Mouse (Mus musculus) neural tube, embryonic 15.5 days (tissue): Measurements from ENCODE around the gene Lipe. TPM values are rescaled to one million over a fixed set of nuclear protein-coding genes. Genes with fewer than 3 reads are reported as not detected.
A peak's percentile ranks its signal among the peaks of the same experiment; 100 is the strongest.

Source experiments
- ATAC-seq: fragments of 200-750 bp; cut with Nextera tagmentation; 2 replicates; pipeline ENCODE4 v1.8.0; 2017; ENCODE audit warnings: mild to moderate bottlenecking, moderate TSS enrichment, moderate library complexity; ENCODE audit not compliant: low FRiP score
- H3K27ac ChIP-seq: fragments of 300-500 bp; sonication (generic); replicated peaks from 2 replicates; pipeline ENCODE4 v1.5.1; 2015; ENCODE audit warnings: mild to moderate bottlenecking, inconsistent platforms
- H3K27me3 ChIP-seq: fragments of 300-500 bp; sonication (generic); replicated peaks from 2 replicates; pipeline ENCODE4 v1.6.1; 2015; ENCODE audit warnings: inconsistent platforms
- H3K36me3 ChIP-seq: fragments of 300-500 bp; sonication (generic); 2 replicates; pipeline ENCODE4 v1.6.1; 2015; ENCODE audit warnings: inconsistent platforms
- H3K4me1 ChIP-seq: fragments of 300-500 bp; sonication (generic); 2 replicates; pipeline ENCODE4 v1.6.1; 2015; ENCODE audit warnings: inconsistent platforms
- H3K4me2 ChIP-seq: fragments of 300-500 bp; sonication (generic); 2 replicates; pipeline ENCODE4 v1.6.1; 2015; ENCODE audit warnings: inconsistent platforms, mild to moderate bottlenecking, moderate library complexity
- H3K4me3 ChIP-seq: fragments of 300-500 bp; sonication (generic); replicated peaks from 2 replicates; pipeline ENCODE4 v1.5.1; 2015; ENCODE audit warnings: mild to moderate bottlenecking, inconsistent platforms
- H3K9ac ChIP-seq: fragments of 300-500 bp; sonication (generic); replicated peaks from 2 replicates; pipeline ENCODE4 v1.6.1; 2015; ENCODE audit warnings: mild to moderate bottlenecking, inconsistent platforms
- H3K9me3 ChIP-seq: fragments of 300-500 bp; sonication (generic); replicated peaks from 2 replicates; pipeline ENCODE4 v1.6.1; 2016; ENCODE audit warnings: inconsistent platforms
- WGBS: fragments of 180-500 bp; shearing (Covaris S2); methylation state at CpG from one replicate; pipeline ENCODE4 v1.1.7; 2015; ENCODE audit warnings: mixed read lengths; 5-methylcytosine and 5-hydroxymethylcytosine counted together
- polyA plus RNA-seq: library from polyadenylated mRNA; unstranded; fragments of >200 nt; fragmentation: Nextera tagmentation; extraction: Ambion mirVana; gene quantifications from 2 replicates; pipeline ENCODE4 v1.2.1, GENCODE M21; 2015

Lipe gene
- polyA plus RNA-seq, 1 experiment from 2014 or later, result 12.5 TPM

DNA sequence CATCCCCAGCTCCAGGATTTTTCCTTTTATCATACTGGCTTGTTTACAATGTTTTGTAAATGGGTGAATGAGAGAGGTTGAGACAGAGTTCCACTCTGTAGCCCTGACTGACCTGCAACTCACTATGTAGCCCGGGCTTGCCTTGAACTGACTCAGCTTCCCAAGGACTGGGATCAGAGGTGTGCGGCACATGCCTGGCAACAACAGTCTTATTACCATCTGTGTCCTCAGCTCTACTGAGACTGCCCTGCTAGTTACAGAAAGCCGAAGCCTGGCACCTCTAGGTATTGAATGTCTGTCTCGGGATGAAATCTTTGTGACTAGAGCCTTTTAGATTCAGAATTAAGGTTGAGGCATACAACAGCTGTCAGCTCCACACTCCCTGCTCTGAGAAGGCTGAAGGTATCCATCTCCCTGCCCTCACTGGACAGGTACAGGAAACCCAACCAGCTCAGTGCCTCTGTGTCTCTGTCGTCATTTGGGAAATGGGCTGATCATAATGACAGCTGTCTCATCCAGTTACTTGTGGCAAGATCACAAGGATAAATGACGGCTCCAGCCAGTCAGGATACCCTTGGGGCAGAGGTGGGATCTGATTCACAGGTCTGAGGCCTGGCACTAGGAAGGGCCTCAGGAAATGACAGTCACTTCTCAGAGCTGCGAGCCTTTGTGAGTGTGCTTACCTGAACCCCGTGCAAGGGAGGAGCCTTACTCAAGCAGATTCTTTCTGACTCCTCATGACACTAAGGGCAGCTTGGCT, 4.9 kb downstream of the Lipe start:
- peak overlapping the region; percentile 74 for H3K4me3 ChIP-seq
- H3K27me3 ChIP-seq, result no peaks in the 10 kb centered on the region
- H3K4me2 ChIP-seq, result peak overlapping the region; percentile 75
- 0 out of 2 replicates have a peak, but pooled peaks cover 8% of the 10 kb centered on the region for H3K36me3 ChIP-seq
- no peak overlapping the region for H3K27ac ChIP-seq
- peaks cover 68% of the 10 kb centered on the region for H3K4me1 ChIP-seq
- H3K9ac ChIP-seq, result peak overlapping the region; percentile 68; the same call in 1 of the 2 replicates
- no peaks in the 10 kb centered on the region for H3K9me3 ChIP-seq
- 72% methylated on average over 8 of the region's 8 CpGs for WGBS
- no peak for ATAC-seq

GRCm38 (mm10) chr7:25392851-25393250, 5.7 kb downstream of the Lipe start:
- no peak for ATAC-seq
- Histone ChIP-seq H3K9ac (0 out of 2 replicates have a peak overlapping the region, but pooled peaks have one; percentile 26), H3K9me3 (no peaks in the 10 kb centered on the region), H3K27ac (no peak overlapping the region), H3K27me3 (no peaks in the 10 kb centered on the region), H3K4me2 (peak overlapping the region; percentile 75; the same call in 1 of the 2 replicates), H3K4me1 (peaks cover 62% of the 10 kb centered on the region), H3K36me3 (peaks cover 14% of the 10 kb centered on the region), H3K4me3 (no peak overlapping the region)
- WGBS, result 58% methylated on average over 7 of the region's 7 CpGs

- no peak for ATAC-seq
- no peak overlapping the region for H3K9ac ChIP-seq
- H3K4me2 ChIP-seq, result no peak overlapping the region
- H3K4me1 ChIP-seq, result peaks cover 60% of the 10 kb centered on the region
- H3K36me3 ChIP-seq, result peaks cover 23% of the 10 kb centered on the region
- no peak overlapping the region for H3K27ac ChIP-seq
- H3K4me3 ChIP-seq, result no peak overlapping the region
- no peaks in the 10 kb centered on the region for H3K27me3 ChIP-seq
- 72% methylated on average over 2 of the region's 2 CpGs for WGBS
- H3K9me3 ChIP-seq, result no peaks in the 10 kb centered on the region
These were observed 6.6 kb downstream of the Lipe start for GRCm38 (mm10) chr7:25391856-25392453.

- no peaks in the 10 kb centered on the region for H3K9me3 ChIP-seq
- ATAC-seq, result no peak
- H3K27me3 ChIP-seq, result no peaks in the 10 kb centered on the region
- peaks cover 60% of the 10 kb centered on the region for H3K4me1 ChIP-seq
- H3K27ac ChIP-seq, result no peak overlapping the region
- no peak overlapping the region for H3K4me2 ChIP-seq
- no peak overlapping the region for H3K4me3 ChIP-seq
- WGBS, result 58% methylated on average over 2 of the region's 2 CpGs
- peaks cover 31% of the 10 kb centered on the region for H3K36me3 ChIP-seq
- no peak overlapping the region for H3K9ac ChIP-seq
These were observed 7.5 kb downstream of the Lipe start for GRCm38 (mm10) chr7:25390986-25391385.

DNA sequence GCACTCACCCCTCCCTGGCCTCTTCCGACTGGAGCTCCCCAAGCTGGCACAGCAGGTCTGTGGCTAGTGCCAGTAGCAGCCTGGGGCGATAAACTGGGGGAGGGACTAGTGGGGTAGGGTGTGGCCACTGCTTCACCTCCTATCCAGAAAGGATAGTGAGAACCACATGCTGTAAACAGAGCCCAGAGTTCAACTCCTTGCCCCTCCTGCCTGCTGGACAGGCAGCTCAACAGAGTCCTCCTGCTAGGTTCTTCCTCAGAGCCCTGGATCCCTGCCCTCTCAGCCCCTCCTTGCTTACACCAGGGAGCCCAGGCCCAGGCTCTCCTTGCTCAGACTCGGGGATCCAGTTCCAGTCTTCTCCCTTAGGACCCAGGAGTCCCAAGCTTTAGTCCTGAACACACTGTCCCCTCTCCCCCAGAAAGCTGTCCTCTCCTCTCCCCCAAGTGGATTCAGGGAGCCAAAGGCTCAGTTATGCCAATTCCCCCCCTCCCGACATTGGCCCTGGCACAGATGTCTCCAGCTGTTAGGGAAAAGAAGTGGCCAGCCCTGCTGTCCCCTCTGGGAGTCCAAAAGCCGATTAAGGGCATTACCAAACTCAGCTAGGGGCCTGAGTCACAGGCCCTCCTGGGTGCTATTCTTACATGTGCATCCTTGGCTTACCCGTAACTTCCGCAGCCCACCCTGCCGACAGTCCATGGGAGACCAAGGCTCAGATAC, 8.3 kb downstream of the Lipe start:
- Histone ChIP-seq H3K4me3 (no peak overlapping the region), H3K9ac (no peak overlapping the region; the same call in 1 of the 2 replicates), H3K27me3 (no peaks in the 10 kb centered on the region), H3K9me3 (no peaks in the 10 kb centered on the region), H3K36me3 (peaks cover 38% of the 10 kb centered on the region), H3K27ac (no peak overlapping the region), H3K4me1 (peaks cover 66% of the 10 kb centered on the region), H3K4me2 (no peak overlapping the region)
- ATAC-seq, result no peak
- 44% methylated on average over 8 of the region's 8 CpGs for WGBS

DNA sequence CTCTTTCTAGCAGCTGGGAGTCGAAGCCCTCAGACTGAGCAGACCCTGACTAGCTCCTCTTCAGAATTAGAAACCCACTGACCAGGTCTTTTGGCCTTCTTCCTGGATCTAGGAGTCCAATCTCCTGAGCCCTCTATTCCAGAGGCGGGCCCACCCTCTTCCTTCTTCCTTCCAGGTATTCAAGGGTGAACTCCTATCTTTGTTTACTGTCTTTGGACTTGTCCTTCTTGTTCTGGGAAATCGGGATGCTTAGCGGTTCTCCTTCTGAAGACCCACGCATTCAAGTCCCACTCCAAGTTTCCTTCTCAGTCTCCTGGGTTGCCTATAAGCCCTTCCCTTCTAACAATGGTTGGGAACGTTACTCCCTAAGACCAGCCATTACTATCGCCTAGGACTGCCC, 9.6 kb downstream of the Lipe start:
- Histone ChIP-seq H3K36me3 (peaks cover 49% of the 10 kb centered on the region), H3K4me1 (peaks cover 56% of the 10 kb centered on the region), H3K27ac (no peak overlapping the region), H3K9me3 (no peaks in the 10 kb centered on the region), H3K4me2 (no peak overlapping the region), H3K9ac (no peak overlapping the region), H3K27me3 (no peaks in the 10 kb centered on the region), H3K4me3 (no peak overlapping the region)
- ATAC-seq, result no peak
- 93% methylated on average over 7 of the region's 7 CpGs for WGBS

DNA sequence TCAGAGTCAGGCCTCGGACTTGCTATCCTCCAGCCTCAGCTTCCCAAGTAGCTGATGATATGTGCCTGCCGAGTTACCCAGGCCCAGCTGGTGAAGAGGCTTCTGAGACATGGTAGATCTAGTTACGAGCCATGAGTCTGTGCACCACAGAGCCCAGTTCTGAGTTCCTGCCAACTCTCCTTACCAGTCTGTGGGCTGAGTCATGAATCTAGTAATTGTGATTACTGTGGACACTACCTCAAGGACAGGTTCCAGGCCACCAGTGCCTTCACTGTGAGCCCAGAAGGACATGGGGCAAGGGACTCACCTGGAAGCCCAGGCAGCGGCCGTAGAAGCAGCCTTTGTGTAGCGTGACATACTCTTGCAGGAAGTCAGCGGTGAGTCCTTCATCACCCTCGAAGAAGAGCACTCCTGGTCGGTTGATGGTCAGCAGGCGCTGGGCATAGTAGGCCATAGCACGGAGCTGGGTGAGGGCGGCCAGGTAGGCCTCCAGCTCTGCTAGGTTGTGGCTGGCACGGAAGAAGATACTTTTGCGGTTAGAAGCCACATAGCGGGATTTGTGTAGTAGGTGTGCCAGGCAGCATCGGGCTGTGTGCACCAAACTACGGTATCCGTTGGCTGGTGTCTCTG, 10.6 kb downstream of the Lipe start:
- no peak for ATAC-seq
- Histone ChIP-seq H3K4me2 (no peak overlapping the region), H3K9ac (no peak overlapping the region), H3K27me3 (no peaks in the 10 kb centered on the region), H3K9me3 (no peaks in the 10 kb centered on the region), H3K4me1 (peaks cover 47% of the 10 kb centered on the region), H3K36me3 (peaks cover 56% of the 10 kb centered on the region), H3K27ac (no peak overlapping the region), H3K4me3 (no peak overlapping the region)
- WGBS, result 96% methylated on average over 18 of the region's 18 CpGs

GRCm38 (mm10) chr7:25385850-25386555, 12.5 kb downstream of the Lipe start:
- H3K4me3 ChIP-seq, result no peak overlapping the region
- peak overlapping the region; percentile 52 for H3K27ac ChIP-seq
- no peak overlapping the region for H3K4me2 ChIP-seq
- H3K9ac ChIP-seq, result no peak overlapping the region
- peaks cover 32% of the 10 kb centered on the region for H3K4me1 ChIP-seq
- H3K27me3 ChIP-seq, result no peaks in the 10 kb centered on the region
- peaks cover 68% of the 10 kb centered on the region for H3K36me3 ChIP-seq
- H3K9me3 ChIP-seq, result no peaks in the 10 kb centered on the region
- WGBS, result 83% methylated on average over 12 of the region's 12 CpGs
- no peak for ATAC-seq

GRCm38 (mm10) chr7:25385259-25385658, 13.3 kb downstream of the Lipe start:
- Histone ChIP-seq H3K4me3 (no peak overlapping the region), H3K36me3 (peaks cover 71% of the 10 kb centered on the region), H3K4me1 (peaks cover 27% of the 10 kb centered on the region), H3K9ac (no peak overlapping the region), H3K4me2 (no peak overlapping the region), H3K27me3 (no peaks in the 10 kb centered on the region), H3K27ac (no peak overlapping the region), H3K9me3 (no peaks in the 10 kb centered on the region)
- WGBS, result 90% methylated on average over 12 of the region's 12 CpGs
- no peak for ATAC-seq

- Histone ChIP-seq H3K4me3 (no peak overlapping the region), H3K4me1 (peaks cover 27% of the 10 kb centered on the region), H3K27ac (no peak overlapping the region), H3K4me2 (no peak overlapping the region), H3K27me3 (no peaks in the 10 kb centered on the region), H3K36me3 (peaks cover 71% of the 10 kb centered on the region), H3K9ac (no peak overlapping the region), H3K9me3 (no peaks in the 10 kb centered on the region)
- WGBS, result 92% methylated on average over 9 of the region's 9 CpGs
- no peak for ATAC-seq
These were observed 13.7 kb downstream of the Lipe start for GRCm38 (mm10) chr7:25384818-25385217.

DNA sequence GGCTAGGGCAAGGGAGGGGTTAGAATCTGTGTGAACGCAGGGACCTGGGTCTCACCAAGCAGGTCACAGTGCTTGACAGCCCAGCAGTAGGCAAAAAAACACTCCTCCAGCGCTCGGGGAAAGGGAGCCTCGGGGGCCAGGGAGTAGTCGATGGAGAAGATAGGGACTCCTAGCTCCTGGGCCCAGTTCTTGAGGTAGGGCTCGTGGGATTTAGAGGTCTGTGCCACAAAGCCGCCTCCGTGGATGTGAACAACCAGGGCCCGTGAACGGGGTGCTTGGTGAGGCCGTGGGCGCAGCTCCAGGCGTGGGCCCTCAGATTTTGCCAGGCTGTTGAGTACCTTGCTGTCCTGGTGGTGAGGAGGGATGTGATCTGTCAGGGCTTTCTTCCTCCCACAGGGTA, 14.2 kb downstream of the Lipe start:
- WGBS, result 92% methylated on average over 13 of the region's 13 CpGs
- no peak for ATAC-seq
- H3K27ac ChIP-seq, result no peak overlapping the region
- H3K4me1 ChIP-seq, result peaks cover 28% of the 10 kb centered on the region
- H3K4me3 ChIP-seq, result no peak overlapping the region
- H3K9me3 ChIP-seq, result no peaks in the 10 kb centered on the region
- no peak overlapping the region for H3K9ac ChIP-seq
- no peaks in the 10 kb centered on the region for H3K27me3 ChIP-seq
- H3K4me2 ChIP-seq, result no peak overlapping the region
- peaks cover 70% of the 10 kb centered on the region for H3K36me3 ChIP-seq
